Mouse (Mus musculus): ENCODE measurements around the gene Fam193b. TPM values are rescaled to one million over a fixed set of nuclear protein-coding genes. Genes with fewer than 3 reads are reported as not detected.

The Fam193b gene
- polyA plus RNA-seq, 1 experiment from 2014 or later = 30.1 TPM

- peak; percentile 61 for ATAC-seq (ENCODE audit: insufficient read depth, low FRiP score)
- Histone ChIP-seq H3K9me3 (replicated peaks; ENCODE audit: control insufficient read depth, low read length) (no peaks in the 10 kb centered on the region), H3K4me3 (replicated peaks; ENCODE audit: low read length) (peak overlapping the region; percentile 92), H3K4me1 (ENCODE audit: control insufficient read depth, insufficient read depth, low read length) (peaks cover 39% of the 10 kb centered on the region), H3K27me3 (ENCODE audit: control insufficient read depth, insufficient read depth, low read length) (no peaks in the 10 kb centered on the region), H3K9ac (ENCODE audit: low read length) (peak overlapping the region; percentile 94), H3K4me2 (ENCODE audit: low read depth, low read length) (peak overlapping the region; percentile 79), H3K27ac (ENCODE audit: low read length) (peak overlapping the region; percentile 98), H3K36me3 (ENCODE audit: control insufficient read depth, insufficient read depth, low read length) (peaks cover 6% of the 10 kb centered on the region; the same call in 1 of the 2 replicates)
- WGBS = 2% methylated on average over 25 of the region's 25 CpGs
These were observed 58.4 kb downstream of the Fam193b start for GRCm38 (mm10) chr13:55512379-55513031.

GRCm38 (mm10) chr13:55511492-55511861, 59.4 kb downstream of the Fam193b start:
- Histone ChIP-seq H3K9me3 (replicated peaks; ENCODE audit: control insufficient read depth, low read length) (no peaks in the 10 kb centered on the region), H3K4me2 (ENCODE audit: low read depth, low read length) (peak overlapping the region; percentile 79), H3K27me3 (ENCODE audit: control insufficient read depth, insufficient read depth, low read length) (no peaks in the 10 kb centered on the region), H3K9ac (ENCODE audit: low read length) (peak overlapping the region; percentile 94), H3K27ac (ENCODE audit: low read length) (peak overlapping the region; percentile 98), H3K4me1 (ENCODE audit: control insufficient read depth, insufficient read depth, low read length) (peaks cover 39% of the 10 kb centered on the region), H3K36me3 (ENCODE audit: control insufficient read depth, insufficient read depth, low read length) (peaks cover 7% of the 10 kb centered on the region; the same call in 1 of the 2 replicates), H3K4me3 (replicated peaks; ENCODE audit: low read length) (peak overlapping the region; percentile 92)
- ATAC-seq (ENCODE audit: insufficient read depth, low FRiP score) = peak; percentile 8
- WGBS = 13% methylated on average over 5 of the region's 5 CpGs

- Histone ChIP-seq H3K27me3 (ENCODE audit: control insufficient read depth, insufficient read depth, low read length) (no peaks in the 10 kb centered on the region), H3K27ac (ENCODE audit: low read length) (peak overlapping the region; percentile 98), H3K36me3 (ENCODE audit: control insufficient read depth, insufficient read depth, low read length) (peaks cover 12% of the 10 kb centered on the region; the same call in 1 of the 2 replicates), H3K9ac (ENCODE audit: low read length) (peak overlapping the region; percentile 94), H3K4me3 (replicated peaks; ENCODE audit: low read length) (peak overlapping the region; percentile 92), H3K4me1 (ENCODE audit: control insufficient read depth, insufficient read depth, low read length) (peaks cover 39% of the 10 kb centered on the region), H3K9me3 (replicated peaks; ENCODE audit: control insufficient read depth, low read length) (no peaks in the 10 kb centered on the region), H3K4me2 (ENCODE audit: low read depth, low read length) (peak overlapping the region; percentile 79)
- 7% methylated on average over 6 of the region's 6 CpGs for WGBS
- peak; percentile 88 for ATAC-seq (ENCODE audit: insufficient read depth, low FRiP score)
These were observed 60.0 kb downstream of the Fam193b start for GRCm38 (mm10) chr13:55510668-55511491.

- Histone ChIP-seq H3K36me3 (ENCODE audit: control insufficient read depth, insufficient read depth, low read length) (peaks cover 18% of the 10 kb centered on the region), H3K9me3 (replicated peaks; ENCODE audit: control insufficient read depth, low read length) (no peaks in the 10 kb centered on the region), H3K4me3 (replicated peaks; ENCODE audit: low read length) (peak overlapping the region; percentile 92), H3K4me2 (ENCODE audit: low read depth, low read length) (peak overlapping the region; percentile 79), H3K4me1 (ENCODE audit: control insufficient read depth, insufficient read depth, low read length) (peaks cover 39% of the 10 kb centered on the region), H3K27ac (ENCODE audit: low read length) (peak overlapping the region; percentile 98), H3K27me3 (ENCODE audit: control insufficient read depth, insufficient read depth, low read length) (no peaks in the 10 kb centered on the region), H3K9ac (ENCODE audit: low read length) (peak overlapping the region; percentile 62)
- WGBS = 31% methylated on average over 3 of the region's 3 CpGs
- peak; percentile 1; the same call in 1 of the 2 replicates for ATAC-seq (ENCODE audit: insufficient read depth, low FRiP score)
These were observed 60.6 kb downstream of the Fam193b start for GRCm38 (mm10) chr13:55510332-55510667.

- H3K36me3 ChIP-seq (ENCODE audit: control insufficient read depth, insufficient read depth, low read length) = peaks cover 31% of the 10 kb centered on the region
- no peak overlapping the region for H3K9ac ChIP-seq (ENCODE audit: low read length)
- no peaks in the 10 kb centered on the region for H3K9me3 ChIP-seq (replicated peaks; ENCODE audit: control insufficient read depth, low read length)
- WGBS = 85% methylated on average over 10 of the region's 10 CpGs
- H3K27me3 ChIP-seq (ENCODE audit: control insufficient read depth, insufficient read depth, low read length) = no peaks in the 10 kb centered on the region
- H3K4me2 ChIP-seq (ENCODE audit: low read depth, low read length) = no peak overlapping the region
- no peak for ATAC-seq (ENCODE audit: insufficient read depth, low FRiP score)
- peaks cover 39% of the 10 kb centered on the region for H3K4me1 ChIP-seq (ENCODE audit: control insufficient read depth, insufficient read depth, low read length)
- no peak overlapping the region for H3K4me3 ChIP-seq (replicated peaks; ENCODE audit: low read length)
- H3K27ac ChIP-seq (ENCODE audit: low read length) = no peak overlapping the region
These were observed 62.4 kb downstream of the Fam193b start for GRCm38 (mm10) chr13:55508531-55508930.

GRCm38 (mm10) chr13:55507877-55508276, 63.0 kb downstream of the Fam193b start:
- Histone ChIP-seq H3K27ac (ENCODE audit: low read length) (no peak overlapping the region), H3K4me3 (replicated peaks; ENCODE audit: low read length) (no peak overlapping the region), H3K4me1 (ENCODE audit: control insufficient read depth, insufficient read depth, low read length) (peaks cover 39% of the 10 kb centered on the region), H3K36me3 (ENCODE audit: control insufficient read depth, insufficient read depth, low read length) (peaks cover 31% of the 10 kb centered on the region), H3K4me2 (ENCODE audit: low read depth, low read length) (no peak overlapping the region), H3K9ac (ENCODE audit: low read length) (no peak overlapping the region), H3K27me3 (ENCODE audit: control insufficient read depth, insufficient read depth, low read length) (no peaks in the 10 kb centered on the region), H3K9me3 (replicated peaks; ENCODE audit: control insufficient read depth, low read length) (no peaks in the 10 kb centered on the region)
- no peak for ATAC-seq (ENCODE audit: insufficient read depth, low FRiP score)
- 66% methylated on average over 11 of the region's 11 CpGs for WGBS

- H3K4me2 ChIP-seq (ENCODE audit: low read depth, low read length) = no peak overlapping the region
- H3K9ac ChIP-seq (ENCODE audit: low read length) = no peak overlapping the region
- WGBS = 91% methylated on average over 10 of the region's 10 CpGs
- no peak overlapping the region for H3K4me3 ChIP-seq (replicated peaks; ENCODE audit: low read length)
- H3K27me3 ChIP-seq (ENCODE audit: control insufficient read depth, insufficient read depth, low read length) = no peaks in the 10 kb centered on the region
- peaks cover 32% of the 10 kb centered on the region for H3K4me1 ChIP-seq (ENCODE audit: control insufficient read depth, insufficient read depth, low read length)
- H3K27ac ChIP-seq (ENCODE audit: low read length) = no peak overlapping the region
- H3K9me3 ChIP-seq (replicated peaks; ENCODE audit: control insufficient read depth, low read length) = no peaks in the 10 kb centered on the region
- ATAC-seq (ENCODE audit: insufficient read depth, low FRiP score) = no peak
- peaks cover 31% of the 10 kb centered on the region for H3K36me3 ChIP-seq (ENCODE audit: control insufficient read depth, insufficient read depth, low read length)
These were observed 64.2 kb downstream of the Fam193b start for GRCm38 (mm10) chr13:55506697-55507096.

- Histone ChIP-seq H3K4me3 (replicated peaks; ENCODE audit: low read length) (no peak overlapping the region), H3K4me2 (ENCODE audit: low read depth, low read length) (no peak overlapping the region), H3K27ac (ENCODE audit: low read length) (no peak overlapping the region), H3K9me3 (replicated peaks; ENCODE audit: control insufficient read depth, low read length) (no peaks in the 10 kb centered on the region), H3K27me3 (ENCODE audit: control insufficient read depth, insufficient read depth, low read length) (no peaks in the 10 kb centered on the region), H3K36me3 (ENCODE audit: control insufficient read depth, insufficient read depth, low read length) (peaks cover 31% of the 10 kb centered on the region), H3K9ac (ENCODE audit: low read length) (no peak overlapping the region), H3K4me1 (ENCODE audit: control insufficient read depth, insufficient read depth, low read length) (peaks cover 23% of the 10 kb centered on the region)
- ATAC-seq (ENCODE audit: insufficient read depth, low FRiP score) = no peak
- 89% methylated on average over 9 of the region's 9 CpGs for WGBS
These were observed 65.1 kb downstream of the Fam193b start for GRCm38 (mm10) chr13:55505810-55506209.

GRCm38 (mm10) chr13:55504390-55504789, 66.5 kb downstream of the Fam193b start:
- no peak for ATAC-seq (ENCODE audit: insufficient read depth, low FRiP score)

More at GRCm38 (mm10) chr13:55504390-55504789, 66.5 kb downstream of the Fam193b start:
- H3K36me3 ChIP-seq (ENCODE audit: control insufficient read depth, insufficient read depth, low read length) = peaks cover 31% of the 10 kb centered on the region
- no peak overlapping the region for H3K4me3 ChIP-seq (replicated peaks; ENCODE audit: low read length)
- no peak overlapping the region for H3K4me2 ChIP-seq (ENCODE audit: low read depth, low read length)
- H3K9me3 ChIP-seq (replicated peaks; ENCODE audit: control insufficient read depth, low read length) = no peaks in the 10 kb centered on the region
- H3K27me3 ChIP-seq (ENCODE audit: control insufficient read depth, insufficient read depth, low read length) = no peaks in the 10 kb centered on the region
- H3K9ac ChIP-seq (ENCODE audit: low read length) = no peak overlapping the region
- no peak overlapping the region for H3K27ac ChIP-seq (ENCODE audit: low read length)
- 87% methylated on average over 5 of the region's 5 CpGs for WGBS
- H3K4me1 ChIP-seq (ENCODE audit: control insufficient read depth, insufficient read depth, low read length) = peaks cover 10% of the 10 kb centered on the region; the same call in 1 of the 2 replicates

Measured in stomach, embryonic 16.5 days (tissue).